Mouse (Mus musculus) MN1 (cell line): ENCODE results near the gene Fgfr2.
"Not testable (repeated sequence)": the region's sequence is repeated elsewhere in the genome, so short reads cannot be mapped to it uniquely, and the experiment has no call there.

Experiments
- DNase-seq: peaks from one replicate; pipeline ENCODE4 v3.0.0-alpha.2; 2016; ENCODE audit warnings: low spot score

Fgfr2 gene

DNA sequence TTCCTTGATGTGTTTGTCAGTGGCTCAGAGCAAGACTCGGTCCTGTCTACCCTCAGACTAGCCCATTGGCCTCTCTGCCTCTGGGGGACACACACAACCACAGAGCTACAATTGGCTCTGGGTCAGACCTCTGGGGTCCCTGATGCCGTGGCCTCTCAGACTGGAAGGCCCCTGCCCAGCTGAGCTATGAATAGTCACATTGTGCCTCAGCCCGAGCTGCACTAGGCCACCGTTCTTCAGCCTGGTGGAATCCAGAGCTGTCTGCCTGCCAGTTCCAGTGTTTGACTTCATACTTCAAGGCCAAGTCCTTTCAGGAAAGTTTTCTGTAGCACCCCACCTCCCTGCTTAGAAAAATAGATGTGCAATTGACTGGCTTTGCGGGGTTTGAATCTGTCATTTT, 434.4 kb downstream of the Fgfr2 start:
- no peak for DNase-seq

- DNase-seq = no peak
Observed at GRCm38 (mm10) chr7:132687897-132688296, 435.3 kb downstream of the Fgfr2 start.

DNA sequence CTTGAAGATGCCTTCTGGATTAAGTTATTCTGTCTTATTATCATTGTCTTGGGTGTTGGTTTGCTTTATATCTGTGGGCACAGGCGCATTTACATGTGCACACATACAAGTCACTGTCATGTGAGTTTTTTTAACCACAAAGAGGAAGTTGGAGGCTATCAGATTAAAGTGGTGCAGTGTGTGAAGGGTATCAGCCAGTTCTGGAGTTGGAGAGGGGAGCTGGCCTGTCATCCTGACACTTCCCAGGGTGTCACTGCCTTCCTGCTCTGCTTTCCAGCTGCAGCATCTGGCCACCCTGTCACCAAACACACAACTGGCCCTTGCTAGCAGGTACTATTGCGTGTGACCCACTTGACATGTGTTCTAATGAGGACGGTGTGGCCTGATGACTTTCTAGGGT, 436.6 kb downstream of the Fgfr2 start:
- peak; percentile 16 for DNase-seq

DNA sequence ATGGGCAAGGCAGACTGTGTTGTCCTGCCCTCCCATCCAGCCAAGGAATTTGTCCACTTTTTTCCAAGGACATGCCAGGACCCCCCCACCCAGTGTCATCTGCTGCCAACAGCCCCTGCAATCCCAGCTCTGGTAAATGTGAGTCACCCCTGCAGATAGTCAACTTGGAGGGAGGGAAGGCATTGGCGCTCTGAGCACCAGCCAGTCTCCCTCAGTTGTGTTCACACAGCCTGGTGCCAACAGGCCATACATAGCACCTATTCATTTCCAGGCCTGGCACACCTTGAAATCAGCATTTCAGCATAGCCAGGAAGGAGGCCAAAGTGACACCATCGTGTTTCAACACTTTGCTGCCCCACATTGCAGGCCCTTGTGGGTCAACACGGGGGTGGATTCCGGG, 439.2 kb downstream of the Fgfr2 start:
- DNase-seq = no peak

DNA sequence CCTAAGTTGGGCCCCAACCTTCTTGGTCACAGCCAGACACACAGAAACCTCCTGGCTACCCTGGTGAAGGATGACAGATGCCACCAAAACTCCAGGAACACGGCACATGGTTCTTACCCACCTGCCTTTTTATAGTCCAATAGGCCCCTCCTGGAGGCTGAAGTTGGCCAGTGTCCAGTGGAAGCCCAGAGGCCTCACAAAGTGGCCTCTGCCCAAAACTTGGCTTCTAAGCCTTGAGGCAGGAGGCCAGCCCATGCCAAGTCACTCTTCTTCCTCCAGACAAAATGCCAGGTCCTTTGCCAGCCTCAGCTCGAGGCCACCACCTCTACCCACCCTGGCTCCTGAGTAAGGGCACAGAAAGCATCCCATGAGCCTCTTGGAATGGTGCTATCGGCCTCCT, 440.2 kb downstream of the Fgfr2 start:
- DNase-seq = no peak

DNA sequence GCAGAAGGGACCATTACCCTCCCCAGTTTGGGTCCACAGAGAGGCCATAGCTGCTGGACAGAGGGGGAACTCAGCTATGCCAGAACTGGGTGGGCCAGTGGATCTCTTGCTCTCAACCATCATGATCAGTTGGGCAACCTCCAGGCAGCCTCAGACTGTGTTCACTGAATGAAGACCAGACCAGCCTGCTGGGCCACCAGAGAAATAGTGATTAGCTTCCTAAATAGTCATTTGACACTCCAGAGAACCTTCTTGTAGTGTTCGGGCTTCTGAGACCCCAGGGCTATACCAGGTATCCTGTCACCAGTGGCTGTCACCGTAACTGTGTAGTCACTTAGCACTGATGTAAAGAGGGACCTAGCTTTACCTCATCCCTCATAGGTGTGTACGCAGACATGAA, 440.8 kb downstream of the Fgfr2 start:
- no peak for DNase-seq

DNA sequence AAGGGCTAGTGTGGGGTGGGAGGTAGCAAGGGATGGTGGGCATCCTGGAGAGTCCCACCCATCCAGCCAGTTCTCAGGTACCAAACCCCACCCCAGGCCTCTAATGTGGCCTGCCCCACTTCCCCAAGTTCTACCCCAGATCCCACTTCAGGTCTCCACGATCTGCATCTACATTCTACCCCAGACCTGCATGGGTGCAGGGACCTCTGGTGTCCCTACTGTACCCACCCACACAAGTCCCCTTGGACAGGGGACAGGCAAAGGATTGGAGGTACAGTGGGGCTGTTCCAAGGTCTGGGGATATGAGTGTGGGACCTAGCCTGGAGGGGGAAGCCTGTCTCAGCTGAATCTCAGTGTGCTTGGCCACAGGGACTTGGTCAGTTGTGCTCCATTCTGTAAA, 441.3 kb downstream of the Fgfr2 start:
- DNase-seq = no peak

DNA sequence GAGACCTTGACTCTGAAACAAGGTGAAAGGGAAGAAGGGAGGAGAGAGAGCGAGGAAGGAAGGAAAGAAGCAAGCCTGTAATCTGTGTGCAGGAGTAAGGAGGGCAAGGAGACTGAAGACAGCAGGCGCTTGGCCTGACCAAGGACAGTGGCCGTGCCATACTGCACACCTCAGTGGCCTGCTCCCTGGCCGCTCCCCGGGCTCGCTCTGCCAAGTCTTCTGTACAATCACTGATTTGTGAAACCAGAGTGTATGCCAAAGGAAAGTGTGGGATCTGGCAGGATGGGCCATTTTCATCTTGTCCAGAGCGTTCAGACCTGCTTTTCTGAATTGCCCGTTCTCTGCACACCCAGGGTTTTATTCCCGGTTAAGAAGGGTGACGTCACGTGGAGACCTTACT, 441.9 kb downstream of the Fgfr2 start:
- no peak for DNase-seq

DNA sequence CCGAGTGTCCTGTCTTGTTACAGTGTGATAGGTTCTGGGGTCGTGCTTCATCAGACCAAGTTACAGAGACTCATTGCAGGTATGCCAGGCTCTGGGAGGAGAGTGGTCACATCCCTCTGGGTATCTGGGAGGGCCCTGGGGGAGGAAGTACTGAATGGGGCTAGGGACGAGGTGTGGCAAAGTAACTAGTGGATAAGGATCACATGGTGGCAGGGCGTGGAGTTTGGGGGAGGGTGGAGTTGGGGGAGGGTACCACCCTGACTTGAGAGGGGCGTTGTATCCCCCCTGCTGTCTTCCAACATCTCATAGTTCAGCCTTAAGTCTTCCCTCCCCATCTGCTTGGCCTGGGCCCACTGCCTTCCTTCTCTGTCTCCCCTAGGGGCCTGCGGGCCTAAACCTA, 443.6 kb downstream of the Fgfr2 start:
- no peak for DNase-seq

- DNase-seq = peak; percentile 29
Observed at GRCm38 (mm10) chr7:132679117-132679516, 444.0 kb downstream of the Fgfr2 start.

DNA sequence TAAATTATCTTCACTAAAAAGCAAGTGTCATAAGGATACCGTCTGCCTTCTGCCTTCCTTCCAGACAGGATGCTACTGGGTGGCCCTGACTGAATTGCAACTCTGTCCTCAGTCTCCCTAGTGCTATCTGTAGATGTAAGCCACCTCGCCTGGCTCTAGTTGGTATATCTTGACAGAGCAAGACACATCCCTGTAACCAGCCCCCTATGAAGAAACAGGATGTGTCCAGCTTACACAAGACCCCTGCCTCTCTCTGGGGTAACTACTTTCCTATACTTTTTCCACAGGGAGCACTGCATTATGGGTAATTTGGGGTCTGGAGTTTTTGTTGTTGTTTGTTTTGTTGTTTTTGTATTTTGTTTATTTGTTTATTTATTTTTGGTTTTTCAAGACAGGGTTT, 447.2 kb downstream of the Fgfr2 start:
- no peak for DNase-seq

GRCm38 (mm10) chr7:132673931-132674755, 449.0 kb downstream of the Fgfr2 start:
- DNase-seq = peak; percentile 51

GRCm38 (mm10) chr7:132672481-132672959, 450.6 kb downstream of the Fgfr2 start:
- DNase-seq = no peak

DNA sequence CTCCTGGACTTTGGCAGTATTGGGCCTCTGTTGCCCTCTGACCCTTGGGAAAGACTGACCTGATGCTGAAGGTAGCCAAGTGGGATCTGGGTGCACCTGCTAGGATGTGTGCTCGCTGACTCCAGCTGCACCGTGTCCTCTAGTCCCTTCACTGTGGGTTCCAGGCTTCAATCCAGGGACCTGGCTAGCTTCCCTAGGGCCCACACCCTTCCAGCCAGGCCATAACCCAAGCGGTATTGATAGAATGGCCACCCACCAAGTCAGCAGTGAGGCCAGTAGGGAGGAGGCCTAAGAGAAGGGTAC, 452.3 kb downstream of the Fgfr2 start:
- DNase-seq = no peak

GRCm38 (mm10) chr7:132669999-132670862, 452.9 kb downstream of the Fgfr2 start:
- DNase-seq = no peak

DNA sequence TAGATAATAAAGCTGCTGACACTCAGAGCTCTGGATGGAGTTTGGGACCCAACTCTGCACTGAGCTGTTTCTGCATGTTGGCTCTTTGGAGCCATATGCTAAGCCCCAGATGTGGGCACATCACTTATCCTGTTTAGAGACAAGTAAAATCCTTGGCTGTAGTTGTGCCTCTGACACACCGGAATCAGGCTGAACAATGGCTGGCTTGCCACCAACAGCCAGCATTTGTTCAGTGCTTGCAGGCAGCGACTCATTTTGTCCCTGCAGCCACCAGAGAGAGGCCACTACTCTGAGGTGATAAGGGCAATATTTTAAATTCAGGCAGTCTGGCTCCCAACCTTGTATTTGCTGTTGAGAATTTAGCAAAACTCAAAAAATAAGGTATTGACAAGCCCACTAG, 454.5 kb downstream of the Fgfr2 start:
- DNase-seq = no peak

DNA sequence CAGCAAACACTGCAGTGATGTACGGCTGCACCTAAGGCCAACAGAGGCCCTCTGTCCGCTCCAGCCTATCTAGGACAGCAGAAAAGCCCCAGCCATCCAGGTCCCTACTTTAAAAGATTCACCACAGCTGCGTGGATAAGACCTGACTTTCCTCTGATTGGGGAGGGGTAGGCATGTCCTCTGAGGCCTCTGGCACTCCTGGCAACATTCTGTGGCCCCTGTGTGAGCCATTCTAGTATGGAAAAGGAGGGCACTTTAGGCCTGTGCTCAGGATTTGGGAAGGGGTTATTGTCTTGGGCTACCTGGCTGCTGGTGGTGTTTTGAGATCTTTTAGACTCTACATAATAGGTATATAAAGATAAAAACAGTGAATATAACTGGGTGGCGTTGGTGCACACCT, 456.6 kb downstream of the Fgfr2 start:
- no peak for DNase-seq

GRCm38 (mm10) chr7:132665664-132666382, 457.3 kb downstream of the Fgfr2 start:
- DNase-seq = no peak

- DNase-seq = no peak
Observed at GRCm38 (mm10) chr7:132664815-132665214, 458.3 kb downstream of the Fgfr2 start.

DNA sequence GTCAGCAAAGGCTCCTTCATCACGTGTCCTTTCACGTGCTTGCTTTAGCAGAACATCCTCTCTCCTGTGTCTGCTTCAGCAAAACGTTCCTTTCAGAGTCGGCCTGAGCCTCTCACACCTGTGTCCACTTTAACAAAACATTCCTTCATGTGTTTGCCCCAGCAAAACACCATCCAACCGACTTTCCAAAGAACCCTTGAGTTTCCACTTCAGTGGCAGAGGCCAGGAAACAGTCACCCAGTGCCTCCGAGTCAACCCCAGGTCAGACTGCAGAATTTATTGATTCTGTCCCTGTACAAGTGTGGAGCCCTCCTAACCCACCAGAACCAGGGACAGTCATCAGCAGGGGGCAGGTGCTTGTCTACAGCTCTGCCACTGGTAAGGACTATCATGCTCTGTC, 460.3 kb downstream of the Fgfr2 start:
- not testable (repeated sequence) for DNase-seq

DNA sequence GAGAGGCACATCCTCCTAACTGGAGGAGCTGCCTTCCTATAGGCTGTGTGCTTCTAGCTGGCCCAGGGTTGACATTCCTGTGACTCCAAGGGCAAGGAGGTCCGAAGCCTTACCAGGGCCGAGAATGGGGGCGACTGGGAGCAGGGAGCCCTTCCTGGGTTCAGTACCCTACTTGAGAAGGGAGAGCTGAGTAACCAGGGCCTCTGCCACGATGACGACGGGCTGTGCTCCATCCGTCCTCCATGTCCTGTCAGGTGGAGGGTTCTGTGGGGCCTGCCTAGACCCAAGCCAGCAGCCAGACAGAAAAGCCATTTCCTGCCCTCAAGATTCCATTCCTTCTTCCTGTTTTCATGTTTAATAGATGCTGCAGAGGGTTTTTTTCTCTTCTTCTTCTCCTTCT, 463.5 kb downstream of the Fgfr2 start:
- no peak for DNase-seq

GRCm38 (mm10) chr7:132658688-132659087, 464.5 kb downstream of the Fgfr2 start:
- no peak for DNase-seq

DNA sequence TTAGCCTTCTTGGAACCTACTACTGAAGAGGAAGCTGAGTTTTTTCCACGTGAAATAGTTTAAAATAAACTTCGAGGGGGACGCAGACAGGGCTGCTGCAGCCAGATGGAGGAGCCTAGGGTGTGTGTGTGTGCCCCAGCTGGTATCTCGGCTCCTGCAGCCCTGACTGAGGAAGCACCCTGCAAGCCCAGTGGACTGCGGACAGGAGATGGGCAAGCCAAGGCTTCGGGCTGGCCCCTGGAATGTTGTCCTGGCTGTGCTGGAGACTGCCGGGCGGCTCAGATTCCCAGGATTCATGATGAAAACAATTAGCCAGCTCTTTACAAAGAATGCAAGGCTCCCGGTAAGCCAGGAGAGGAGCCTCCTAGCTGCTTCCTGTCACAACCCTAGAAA, 465.1 kb downstream of the Fgfr2 start:
- DNase-seq = no peak
